Mouse (Mus musculus): ENCODE data around the gene Adh1. TPM values are rescaled to one million over a fixed set of nuclear protein-coding genes. Genes with fewer than 3 reads are reported as not detected.

Adh1 gene
- total RNA-seq, 1 experiment from 2014 or later: not detected

DNA sequence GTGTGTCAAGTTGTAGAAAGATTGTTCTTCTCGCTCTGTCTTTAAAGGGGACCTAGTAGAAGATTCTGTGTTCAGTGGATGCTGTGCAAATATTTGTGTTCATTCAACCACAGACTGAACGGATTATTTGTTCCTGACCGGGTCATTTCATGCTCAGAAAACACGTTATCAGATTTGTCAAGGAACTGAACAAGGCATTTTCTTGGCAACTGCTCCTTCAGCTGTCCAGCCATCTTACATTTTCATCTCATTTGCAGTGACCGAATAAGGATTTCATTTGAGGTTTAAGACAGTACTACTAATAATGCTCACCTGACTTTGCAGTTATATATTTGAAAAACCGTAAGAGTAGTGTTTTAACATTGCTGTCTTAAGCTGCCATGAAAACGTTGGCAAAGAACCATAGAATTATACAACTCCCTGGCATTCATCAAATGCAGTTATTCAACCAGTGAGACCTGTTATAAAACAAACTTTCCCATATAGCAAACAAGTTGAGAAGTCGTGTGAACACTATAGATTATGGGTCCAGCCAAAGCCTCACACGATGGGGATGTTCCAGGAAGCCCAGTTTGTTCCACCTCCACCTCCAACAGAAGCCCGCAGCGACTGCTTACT, 24.1 kb upstream of the Adh1 start:
- ATAC-seq (replicated peaks in 1 of 2; ENCODE audit: insufficient read depth in 1 of 2, low FRiP score in 2 of 2, low TSS enrichment in 1 of 2, low read depth in 1 of 2, poor library complexity in 2 of 2, severe bottlenecking in 2 of 2): no peak

DNA sequence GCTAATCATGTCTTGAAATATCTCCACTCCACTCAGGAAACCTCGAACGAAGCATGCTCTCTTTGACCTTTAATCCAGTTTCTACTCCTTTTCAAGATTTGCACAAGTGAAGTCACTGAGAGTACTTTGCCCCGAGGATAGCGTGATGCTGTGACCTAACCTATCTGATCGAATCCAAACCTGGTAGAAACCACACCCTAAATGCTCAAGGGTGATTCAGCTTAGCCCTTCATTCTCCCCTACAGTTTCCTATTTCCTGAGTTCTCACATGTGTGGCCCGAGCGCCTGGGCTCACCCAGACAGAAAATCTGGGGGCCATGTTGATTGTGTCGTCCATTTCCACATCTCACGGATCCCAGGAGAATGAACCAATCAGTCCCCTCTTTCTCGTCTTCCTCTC, 22.7 kb upstream of the Adh1 start:
- no peak for ATAC-seq (replicated peaks in 1 of 2; ENCODE audit: insufficient read depth in 1 of 2, low FRiP score in 2 of 2, low TSS enrichment in 1 of 2, low read depth in 1 of 2, poor library complexity in 2 of 2, severe bottlenecking in 2 of 2)

DNA sequence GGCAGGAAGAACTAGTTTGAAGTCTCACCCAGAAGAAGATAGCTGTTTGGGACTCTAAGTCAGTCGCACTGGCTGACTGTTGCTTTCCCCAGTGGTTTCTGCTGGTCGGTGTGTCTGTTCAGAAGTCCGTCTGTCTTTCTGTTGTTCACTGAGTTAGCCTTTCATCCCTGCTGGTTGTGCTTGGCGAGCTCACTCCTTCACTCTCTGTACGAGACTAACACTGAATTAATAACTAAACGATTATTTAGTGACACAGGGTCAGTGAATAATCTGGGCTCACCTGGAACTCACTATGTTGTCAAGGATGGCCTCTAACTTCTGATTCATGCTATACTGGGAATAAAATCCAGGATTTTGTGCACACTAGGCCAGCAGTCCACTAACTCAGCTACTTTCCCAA, 21.3 kb upstream of the Adh1 start:
- no peak for ATAC-seq (replicated peaks in 1 of 2; ENCODE audit: insufficient read depth in 1 of 2, low FRiP score in 2 of 2, low TSS enrichment in 1 of 2, low read depth in 1 of 2, poor library complexity in 2 of 2, severe bottlenecking in 2 of 2)

DNA sequence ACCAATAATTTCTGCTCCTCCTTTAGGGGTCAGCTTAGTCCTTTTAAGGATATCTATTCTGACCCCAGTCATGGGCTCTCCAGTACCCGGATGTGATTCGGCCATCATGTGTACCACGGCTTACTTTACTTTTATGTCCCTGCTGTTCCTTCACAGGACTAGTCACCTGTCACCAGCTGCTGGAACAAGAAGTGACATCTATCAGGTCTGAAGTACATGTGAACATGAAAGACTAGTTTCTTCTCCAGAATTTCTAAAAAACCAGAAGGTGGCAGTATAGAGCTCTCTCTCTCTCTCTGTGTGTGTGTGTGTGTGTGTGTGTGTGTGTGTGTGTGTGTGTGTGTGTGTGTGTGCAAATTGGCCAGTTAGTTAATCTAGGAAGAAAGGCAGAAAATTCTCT, 20.4 kb upstream of the Adh1 start:
- no peak for ATAC-seq (replicated peaks in 1 of 2; ENCODE audit: insufficient read depth in 1 of 2, low FRiP score in 2 of 2, low TSS enrichment in 1 of 2, low read depth in 1 of 2, poor library complexity in 2 of 2, severe bottlenecking in 2 of 2)

DNA sequence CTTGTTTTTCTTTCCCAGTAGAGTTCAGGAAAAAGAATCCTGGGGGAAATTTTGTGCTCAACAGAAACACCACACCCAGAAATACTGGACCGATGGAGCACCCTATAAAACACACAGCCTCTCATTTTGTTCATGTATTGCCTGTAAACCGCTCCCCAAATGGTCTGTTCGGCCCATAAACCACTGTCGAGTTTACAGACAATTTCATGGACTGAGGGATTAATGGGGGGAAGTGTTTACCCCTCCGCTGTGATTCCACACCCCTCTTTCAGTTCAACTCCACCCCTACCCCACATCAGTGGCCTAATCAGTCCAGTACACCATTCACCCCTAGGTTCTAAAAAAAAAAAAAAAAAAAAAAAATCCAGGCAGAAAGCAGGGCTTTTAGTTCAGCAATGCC, 19.8 kb upstream of the Adh1 start:
- no peak for ATAC-seq (replicated peaks in 1 of 2; ENCODE audit: insufficient read depth in 1 of 2, low FRiP score in 2 of 2, low TSS enrichment in 1 of 2, low read depth in 1 of 2, poor library complexity in 2 of 2, severe bottlenecking in 2 of 2)

DNA sequence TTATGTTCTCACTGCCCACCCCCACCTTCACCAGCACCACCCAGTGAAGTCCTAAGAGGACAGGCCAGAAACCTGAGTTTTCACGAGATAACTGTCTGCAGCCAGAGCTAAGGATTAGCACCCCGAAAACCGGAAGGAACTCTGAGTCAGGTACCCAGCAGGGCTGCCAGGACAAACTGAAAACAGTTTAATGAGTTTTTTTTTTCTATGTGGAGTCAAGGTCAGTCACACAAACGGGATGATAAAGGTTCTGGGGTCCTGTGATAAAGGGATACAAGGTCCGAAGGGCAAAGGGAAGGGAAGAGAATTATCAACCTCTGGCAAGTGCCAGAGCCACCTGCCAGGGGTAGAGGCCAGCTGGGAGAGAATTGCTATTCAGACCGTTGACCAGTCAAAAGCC, 19.4 kb upstream of the Adh1 start:
- no peak for ATAC-seq (replicated peaks in 1 of 2; ENCODE audit: insufficient read depth in 1 of 2, low FRiP score in 2 of 2, low TSS enrichment in 1 of 2, low read depth in 1 of 2, poor library complexity in 2 of 2, severe bottlenecking in 2 of 2)

DNA sequence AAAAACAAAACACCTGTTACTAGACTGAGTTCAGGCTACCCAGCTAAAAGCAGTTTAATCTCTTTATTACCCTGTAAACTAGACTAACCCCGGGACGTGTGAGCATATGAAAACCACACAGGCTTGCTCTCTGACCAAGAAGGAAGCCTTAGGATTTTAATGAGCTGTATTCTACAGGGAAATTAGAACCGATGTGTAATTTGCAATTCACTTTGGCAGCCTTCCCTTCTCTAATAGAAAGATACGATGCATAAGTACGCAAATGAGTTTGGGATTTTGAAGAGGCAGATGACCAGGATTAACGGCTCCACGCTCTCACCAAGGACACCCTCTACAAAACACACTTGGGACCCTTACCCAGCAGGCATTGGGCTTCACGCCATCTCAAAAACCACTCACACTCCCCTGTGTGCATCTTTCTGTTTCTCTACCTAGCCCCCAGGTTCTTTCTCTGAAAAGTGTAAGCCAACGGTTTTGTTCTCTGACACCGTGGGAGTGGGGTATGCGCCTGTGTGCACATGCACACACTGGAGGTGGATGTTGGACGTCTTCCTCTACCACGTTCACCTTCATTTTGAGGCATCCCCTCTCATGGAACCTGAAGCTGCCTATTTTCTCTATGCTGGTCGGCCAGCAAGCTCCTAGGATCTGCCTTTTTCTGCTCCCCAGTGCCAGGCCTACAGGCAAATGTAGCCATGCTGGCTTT, 18.6 kb upstream of the Adh1 start:
- no peak for ATAC-seq (replicated peaks in 1 of 2; ENCODE audit: insufficient read depth in 1 of 2, low FRiP score in 2 of 2, low TSS enrichment in 1 of 2, low read depth in 1 of 2, poor library complexity in 2 of 2, severe bottlenecking in 2 of 2)

DNA sequence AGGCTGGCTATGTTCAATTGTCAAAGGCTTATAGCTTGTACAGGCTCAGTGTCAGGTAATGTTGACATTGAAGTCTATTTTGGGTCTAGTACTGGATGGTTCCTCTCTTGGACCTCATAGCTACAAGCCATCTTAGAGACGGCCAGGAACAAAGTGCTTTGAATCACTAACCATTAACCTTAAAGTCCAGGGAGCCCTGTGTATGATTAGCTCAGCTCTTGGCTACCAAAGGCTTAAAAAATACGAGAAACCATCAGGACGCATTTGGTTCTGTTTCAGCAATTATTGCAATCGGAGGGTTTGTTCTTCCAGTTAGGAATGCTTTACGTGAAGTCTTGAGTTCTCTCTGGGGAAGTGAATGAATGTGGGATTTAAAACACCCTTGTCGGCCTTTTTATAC, 17.9 kb upstream of the Adh1 start:
- no peak for ATAC-seq (replicated peaks in 1 of 2; ENCODE audit: insufficient read depth in 1 of 2, low FRiP score in 2 of 2, low TSS enrichment in 1 of 2, low read depth in 1 of 2, poor library complexity in 2 of 2, severe bottlenecking in 2 of 2)

DNA sequence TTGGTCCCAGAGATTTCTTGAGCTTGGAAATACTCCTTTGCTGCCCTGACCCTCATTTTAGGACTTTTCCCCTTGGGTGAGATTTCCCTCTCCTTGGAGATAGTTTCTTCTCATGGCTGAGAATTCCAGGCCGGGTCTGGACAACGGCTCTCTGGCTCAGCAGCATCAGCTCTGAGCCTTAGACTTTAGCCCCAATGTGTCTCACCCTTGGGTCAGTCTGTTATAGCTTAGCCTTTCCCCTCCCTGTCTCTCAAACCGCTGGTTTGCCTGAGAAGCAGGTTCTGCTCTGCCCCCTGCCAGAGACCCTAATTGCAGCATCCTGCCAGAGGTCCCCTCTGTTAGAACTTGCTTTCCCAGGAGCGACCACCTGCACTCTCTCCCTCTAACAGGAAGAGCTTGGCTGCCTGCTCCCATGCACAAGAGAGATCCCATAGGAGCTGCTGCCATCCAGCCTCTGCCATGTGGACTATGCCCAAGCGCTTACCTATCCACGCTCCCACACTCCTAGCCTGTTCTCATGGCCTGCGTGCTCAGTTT, 16.4 kb upstream of the Adh1 start:
- ATAC-seq (replicated peaks in 1 of 2; ENCODE audit: insufficient read depth in 1 of 2, low FRiP score in 2 of 2, low TSS enrichment in 1 of 2, low read depth in 1 of 2, poor library complexity in 2 of 2, severe bottlenecking in 2 of 2): no peak

DNA sequence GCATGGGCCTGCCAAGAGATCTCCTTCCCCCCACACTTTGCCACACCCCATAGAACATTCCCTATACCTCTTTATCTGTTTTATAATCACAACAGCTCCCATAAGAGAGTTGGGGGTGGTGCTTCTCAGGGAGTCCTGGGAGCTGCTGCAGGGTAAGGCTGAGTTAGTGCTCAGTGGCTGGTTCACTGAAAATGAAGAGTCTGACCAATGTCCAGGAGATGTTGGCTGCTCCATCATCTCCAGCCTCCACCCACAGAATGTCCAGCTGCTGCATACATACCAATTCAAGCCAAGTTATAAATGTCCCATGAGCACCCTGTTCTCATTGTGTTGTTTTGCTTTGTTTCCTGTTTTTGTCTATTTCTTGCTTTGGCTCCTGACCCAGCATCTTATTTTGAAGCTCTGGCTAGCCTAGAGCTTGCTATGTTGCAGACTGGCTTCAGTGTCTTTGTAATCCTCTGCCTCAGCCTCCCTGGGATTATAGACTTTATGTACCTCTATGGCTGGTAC, 14.2 kb upstream of the Adh1 start:
- ATAC-seq (replicated peaks in 1 of 2; ENCODE audit: insufficient read depth in 1 of 2, low FRiP score in 2 of 2, low TSS enrichment in 1 of 2, low read depth in 1 of 2, poor library complexity in 2 of 2, severe bottlenecking in 2 of 2): no peak

DNA sequence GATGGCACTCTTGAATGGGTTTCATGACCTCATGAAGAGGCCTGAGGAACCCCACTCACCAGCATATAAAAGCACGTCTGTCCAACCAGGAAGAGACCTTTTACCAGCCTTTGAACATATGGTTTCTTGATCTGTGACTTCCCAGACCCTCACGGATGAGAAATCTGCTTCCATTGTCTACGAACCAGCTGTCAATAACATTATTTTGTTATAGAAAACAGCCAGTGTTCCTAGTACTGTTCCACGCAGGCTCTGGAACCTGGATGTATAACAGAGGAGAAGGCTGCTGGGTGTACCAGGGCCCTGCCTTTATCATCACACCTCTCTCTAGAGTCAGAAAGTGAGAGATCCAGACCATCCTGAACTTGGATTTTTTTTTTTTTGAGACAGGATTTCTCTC, 13.6 kb upstream of the Adh1 start:
- no peak for ATAC-seq (replicated peaks in 1 of 2; ENCODE audit: insufficient read depth in 1 of 2, low FRiP score in 2 of 2, low TSS enrichment in 1 of 2, low read depth in 1 of 2, poor library complexity in 2 of 2, severe bottlenecking in 2 of 2)

DNA sequence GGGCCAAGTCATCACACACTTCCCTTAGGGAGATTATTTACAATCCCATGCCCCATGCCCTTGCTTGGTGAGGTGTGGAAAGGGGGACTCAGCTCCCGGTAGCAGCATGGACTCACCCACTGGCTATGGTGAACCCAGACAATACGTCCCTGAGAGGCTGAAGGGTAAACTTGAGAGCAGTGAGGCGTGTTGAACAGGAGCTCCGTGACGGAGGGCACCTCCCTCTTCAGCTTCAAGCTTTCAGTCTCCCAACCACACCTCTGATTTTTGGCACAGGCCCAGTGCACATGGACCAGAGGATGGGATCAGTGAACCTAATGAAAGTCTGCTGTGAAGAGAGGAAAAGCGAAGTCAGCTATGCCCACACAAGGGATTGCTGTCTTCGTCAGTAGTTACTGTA, 12.8 kb upstream of the Adh1 start:
- no peak for ATAC-seq (replicated peaks in 1 of 2; ENCODE audit: insufficient read depth in 1 of 2, low FRiP score in 2 of 2, low TSS enrichment in 1 of 2, low read depth in 1 of 2, poor library complexity in 2 of 2, severe bottlenecking in 2 of 2)

DNA sequence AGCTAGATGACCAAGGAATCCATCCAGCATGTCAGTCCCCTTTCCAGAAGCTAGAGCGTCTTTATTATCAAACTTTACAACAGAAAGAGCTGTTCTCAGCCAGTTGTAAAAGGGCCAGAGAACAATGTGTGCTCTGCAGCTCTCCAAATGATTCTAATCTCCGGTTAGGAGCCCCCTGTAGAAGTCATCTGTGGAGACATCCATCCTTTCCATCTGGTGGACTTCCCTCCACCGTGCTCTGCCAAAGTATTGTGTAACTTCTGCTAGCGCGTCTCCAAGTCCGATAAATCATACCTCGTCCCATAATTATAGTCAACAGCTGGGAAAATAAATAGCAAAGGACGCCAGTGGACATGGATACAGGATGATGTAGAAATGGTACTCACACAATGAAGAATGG, 12.0 kb upstream of the Adh1 start:
- no peak for ATAC-seq (replicated peaks in 1 of 2; ENCODE audit: insufficient read depth in 1 of 2, low FRiP score in 2 of 2, low TSS enrichment in 1 of 2, low read depth in 1 of 2, poor library complexity in 2 of 2, severe bottlenecking in 2 of 2)

DNA sequence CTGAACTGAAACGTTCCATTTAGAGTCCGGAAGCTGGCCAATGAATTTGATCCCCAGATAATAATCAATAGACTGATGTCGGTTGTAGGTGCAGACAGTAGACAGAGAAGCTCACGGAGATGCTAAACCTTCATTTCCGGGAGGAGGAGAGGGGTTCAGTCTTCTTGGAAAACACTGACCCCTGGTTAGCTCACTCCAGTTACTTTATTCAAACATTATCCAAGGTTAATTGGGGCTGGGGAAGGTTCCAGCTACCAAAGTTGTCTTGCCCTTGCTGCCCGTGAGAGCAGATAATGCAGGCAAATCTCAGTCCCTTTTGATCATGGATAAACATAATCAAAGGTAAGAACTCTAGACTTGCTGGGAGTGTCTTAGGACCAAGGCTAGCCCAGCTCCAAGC, 9.6 kb upstream of the Adh1 start:
- ATAC-seq (replicated peaks in 1 of 2; ENCODE audit: insufficient read depth in 1 of 2, low FRiP score in 2 of 2, low TSS enrichment in 1 of 2, low read depth in 1 of 2, poor library complexity in 2 of 2, severe bottlenecking in 2 of 2): no peak

DNA sequence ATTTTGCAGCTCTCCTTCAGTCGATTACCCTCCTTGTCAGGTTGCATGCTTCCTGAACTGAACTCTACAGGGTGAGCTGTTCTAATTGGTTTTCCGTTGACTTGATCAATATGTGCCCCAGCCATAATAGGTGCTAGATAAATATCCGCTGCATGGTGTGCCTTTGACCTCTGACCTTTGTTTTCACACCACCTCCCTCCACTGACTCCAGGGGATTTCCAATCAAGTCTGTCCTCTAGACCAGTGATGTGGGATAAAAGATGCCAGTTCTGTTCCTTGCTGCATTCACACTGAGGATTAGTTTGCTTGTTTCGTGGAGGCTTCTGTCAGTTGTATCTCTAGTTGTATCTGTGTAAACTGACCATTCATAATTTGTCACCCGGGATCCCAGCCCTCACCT, 6.6 kb upstream of the Adh1 start:
- no peak for ATAC-seq (replicated peaks in 1 of 2; ENCODE audit: insufficient read depth in 1 of 2, low FRiP score in 2 of 2, low TSS enrichment in 1 of 2, low read depth in 1 of 2, poor library complexity in 2 of 2, severe bottlenecking in 2 of 2)

DNA sequence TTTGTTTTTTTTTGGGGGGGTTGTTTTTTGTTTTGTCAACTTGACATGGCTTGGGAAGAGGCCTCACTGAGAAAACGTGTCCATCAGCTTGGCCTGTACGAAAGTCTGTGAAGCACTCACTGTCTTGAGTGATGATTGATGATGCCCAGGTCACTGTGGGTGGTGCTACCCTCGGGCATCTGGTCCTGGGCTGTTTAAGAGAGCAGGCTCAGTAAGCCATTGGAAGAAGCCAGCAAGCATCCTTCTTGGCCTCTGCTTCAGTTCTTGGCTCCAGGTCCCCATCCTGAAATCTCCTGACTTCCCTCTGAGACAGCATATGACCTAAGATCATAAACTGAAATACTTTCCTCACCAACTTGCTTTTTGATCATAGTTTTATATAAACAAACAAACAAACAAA, 5.4 kb upstream of the Adh1 start:
- ATAC-seq (replicated peaks in 1 of 2; ENCODE audit: insufficient read depth in 1 of 2, low FRiP score in 2 of 2, low TSS enrichment in 1 of 2, low read depth in 1 of 2, poor library complexity in 2 of 2, severe bottlenecking in 2 of 2): no peak

DNA sequence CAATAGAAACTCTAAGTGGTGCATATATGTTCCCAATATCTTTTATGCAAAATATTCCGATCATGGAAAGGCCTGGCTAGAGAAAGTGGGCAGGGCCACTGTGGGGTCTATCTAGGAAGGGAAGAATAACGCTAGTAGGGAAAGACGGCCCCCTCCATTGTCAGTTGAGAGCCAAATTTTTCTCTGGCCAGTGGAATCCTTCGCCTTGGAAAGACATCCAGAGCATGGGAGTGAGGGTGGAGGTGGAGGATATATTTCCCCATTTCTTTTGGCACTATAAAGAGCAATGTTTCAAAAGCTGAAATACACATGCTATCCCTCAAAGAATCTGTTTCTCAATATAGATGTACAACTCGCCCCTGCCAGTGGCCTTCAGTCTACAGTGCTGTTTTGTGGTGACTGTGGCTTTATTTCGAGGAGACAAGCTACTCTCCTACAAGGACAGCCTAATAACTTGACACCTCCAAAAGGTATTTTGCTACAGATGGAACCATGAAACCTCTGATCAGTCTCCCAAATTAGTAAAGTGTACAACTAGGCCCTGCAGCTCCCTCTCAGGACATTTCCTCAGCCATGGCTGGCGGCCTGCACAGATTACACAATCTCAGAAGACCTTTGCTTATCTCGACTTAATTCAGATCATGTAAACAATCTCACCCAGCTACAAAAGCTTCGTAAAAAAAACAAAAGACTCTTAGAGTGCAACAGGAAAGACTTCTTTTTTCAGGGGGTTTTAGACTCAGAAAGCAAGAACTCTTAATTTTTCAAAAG, 4.8 kb upstream of the Adh1 start:
- no peak for ATAC-seq (replicated peaks in 1 of 2; ENCODE audit: insufficient read depth in 1 of 2, low FRiP score in 2 of 2, low TSS enrichment in 1 of 2, low read depth in 1 of 2, poor library complexity in 2 of 2, severe bottlenecking in 2 of 2)

DNA sequence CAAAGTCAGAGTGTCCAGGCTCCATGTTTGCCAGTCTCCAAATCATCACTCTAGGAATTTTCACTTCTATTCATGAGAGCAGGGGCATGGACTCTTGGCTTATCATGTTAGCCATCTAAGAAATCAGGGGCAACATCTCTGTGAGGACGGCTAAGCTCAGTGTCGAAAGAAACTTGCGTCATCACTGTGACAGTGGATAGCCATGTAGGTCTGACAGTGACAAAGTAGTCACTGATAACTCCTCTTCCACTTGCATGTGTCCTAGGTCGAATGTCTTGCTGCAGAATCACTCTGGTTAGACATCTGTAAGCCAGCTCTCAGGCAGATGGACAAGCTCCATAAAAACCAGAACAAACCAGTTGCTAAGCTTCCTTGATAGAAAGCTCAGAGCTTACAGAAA, 1.8 kb downstream of the Adh1 start:
- ATAC-seq (replicated peaks in 1 of 2; ENCODE audit: insufficient read depth in 1 of 2, low FRiP score in 2 of 2, low TSS enrichment in 1 of 2, low read depth in 1 of 2, poor library complexity in 2 of 2, severe bottlenecking in 2 of 2): no peak

Measured in hematopoietic stem cell, adult 5-6 weeks (primary cell).